Mouse (Mus musculus) splenic B cell, adult 2 months (primary cell): ENCODE data around the gene BC100530.
"Not testable (repeated sequence)": the region's sequence is repeated elsewhere in the genome, so short reads cannot be mapped to it uniquely, and the experiment has no call there.

Experiments
- DNase-seq: peaks from one replicate; pipeline ENCODE4 v3.0.0-alpha.2; 2011; ENCODE audit warnings: low read depth, low spot score
- H3K27me3 ChIP-seq: 2 replicates; pipeline ENCODE4 v1.6.1; 2012; ENCODE audit warnings: mild to moderate bottlenecking, low read length, moderate library complexity, mixed read lengths; ENCODE audit not compliant: control insufficient read depth, poor library complexity, insufficient read depth, severe bottlenecking
- H3K36me3 ChIP-seq: 2 replicates; pipeline ENCODE4 v1.6.1; 2012; ENCODE audit warnings: mild to moderate bottlenecking, low read length, moderate library complexity, mixed read lengths; ENCODE audit not compliant: control insufficient read depth, poor library complexity, insufficient read depth, severe bottlenecking

BC100530 gene

GRCm38 (mm10) chr16:36367648-36368047 is at the start of gene BC100530:
Gene BC100530, minus strand, starts transcription at chr16:36367748.
- not testable (repeated sequence) for DNase-seq, H3K27me3 ChIP-seq, H3K36me3 ChIP-seq

- H3K27me3 ChIP-seq: no peaks in the 10 kb centered on the region
- H3K36me3 ChIP-seq: no peaks in the 10 kb centered on the region
- DNase-seq: no peak
Measured at GRCm38 (mm10) chr16:36408357-36408756, 40.8 kb upstream of the BC100530 start, which contains the start of gene Stfa2. Gene Stfa2, minus strand, starts transcription at chr16:36408457.

DNA sequence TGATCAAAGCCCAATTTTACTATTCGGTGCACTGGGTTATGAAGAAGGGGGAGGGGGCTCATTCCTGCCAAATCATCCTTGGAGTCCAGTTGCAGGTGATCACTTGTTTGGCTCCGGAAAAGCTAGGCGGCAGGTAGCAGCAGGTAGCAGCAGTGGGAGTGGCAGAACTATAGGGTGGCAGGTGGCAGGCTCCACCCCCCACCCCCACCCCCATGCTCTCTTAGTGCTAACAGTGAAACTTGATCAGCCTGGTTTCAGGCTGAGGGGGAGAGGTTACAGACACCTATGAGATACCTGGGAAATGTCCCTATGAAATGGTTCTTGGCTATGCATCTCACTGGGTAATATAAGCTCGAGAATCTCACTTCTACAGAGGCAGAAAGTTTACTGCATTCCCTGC is 21.5 kb upstream of the BC100530 start:
- no peak for DNase-seq
- H3K36me3 ChIP-seq: no peaks in the 10 kb centered on the region
- H3K27me3 ChIP-seq: no peaks in the 10 kb centered on the region

- Histone ChIP-seq H3K27me3 (no peaks in the 10 kb centered on the region), H3K36me3 (no peaks in the 10 kb centered on the region)
- no peak for DNase-seq
Measured at GRCm38 (mm10) chr16:36337171-36337570, 30.4 kb downstream of the BC100530 start.

GRCm38 (mm10) chr16:36334232-36334631 is 33.3 kb downstream of the BC100530 start, which contains the start of gene BC117090:
Gene BC117090, minus strand, starts transcription at chr16:36334332.
- Histone ChIP-seq H3K36me3 (no peaks in the 10 kb centered on the region), H3K27me3 (no peaks in the 10 kb centered on the region)
- DNase-seq: no peak

DNA sequence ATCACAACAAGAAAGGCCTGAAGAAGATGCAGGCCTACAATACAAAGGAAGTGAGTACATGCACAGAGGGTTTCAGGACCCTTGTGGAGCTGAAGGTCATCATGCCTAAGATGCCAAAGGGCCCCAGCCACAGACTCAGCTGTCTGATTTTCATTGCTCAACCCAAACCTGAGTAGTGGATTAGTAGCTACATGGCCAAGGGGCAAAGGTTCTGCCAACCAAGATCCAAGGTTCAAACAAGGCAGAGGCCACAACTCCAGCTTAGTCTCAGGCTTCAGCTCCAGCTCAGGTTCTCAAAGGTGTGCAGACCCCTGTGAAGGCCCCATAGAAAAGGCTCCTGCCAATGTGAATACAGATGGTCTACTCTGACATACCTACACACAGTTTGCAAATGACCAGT is 48.3 kb downstream of the BC100530 start:
- Histone ChIP-seq H3K36me3 (no peaks in the 10 kb centered on the region), H3K27me3 (no peaks in the 10 kb centered on the region)
- DNase-seq: no peak

DNA sequence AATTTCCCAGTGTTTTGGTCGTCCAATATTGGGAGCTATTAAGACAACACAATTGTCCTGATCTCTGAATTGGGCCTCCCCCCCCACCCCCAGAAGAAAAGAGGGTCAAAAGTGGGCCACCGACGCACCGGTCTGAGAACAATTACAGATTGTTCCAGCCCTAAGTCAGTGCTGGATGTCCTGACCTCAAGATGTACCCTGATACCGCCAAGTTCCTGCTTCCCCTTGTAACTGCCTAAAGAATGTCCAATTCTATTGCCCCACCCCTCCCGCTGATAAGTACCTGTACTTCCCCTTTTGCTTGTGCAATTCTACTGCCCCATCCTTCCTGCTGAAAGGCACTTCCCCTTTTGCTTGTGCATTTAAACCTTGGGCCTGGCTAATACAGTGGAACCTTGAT is 51.4 kb downstream of the BC100530 start:
- DNase-seq, H3K36me3 ChIP-seq, H3K27me3 ChIP-seq: not testable (repeated sequence)
